Mouse (Mus musculus): ENCODE results near the gene Tpra1.

- TF ChIP-seq CTCF (IDR thresholded peaks at IDR 0.05; ENCODE audit: extremely low read depth, insufficient read length, insufficient replicate concordance, low read depth, low read length) = no peak
- TF ChIP-seq POLR2A (IDR thresholded peaks at IDR 0.05; ENCODE audit: low read depth, low read length) = no peak
These were observed 44.8 kb upstream of the Tpra1 start for GRCm38 (mm10) chr6:88857249-88857648.
